Mouse (Mus musculus): Measurements from ENCODE around the gene Prb1.
"Not testable (repeated sequence)": the region's sequence is repeated elsewhere in the genome, so short reads cannot be mapped to it uniquely, and the experiment has no call there.

Gene Prb1

GRCm38 (mm10) chr6:132210421-132210820 is at the start of gene Prb1:
Gene Prb1, minus strand, starts transcription at chr6:132210521.
- not testable (repeated sequence) for DNase-seq (ENCODE audit: low spot score in 2 of 2)

Measured in right cerebral cortex, postnatal 10 days (tissue).